Mouse (Mus musculus) gastrocnemius, adult 18-20 months (tissue): ENCODE measurements around the gene Sp140. TPM values are rescaled to one million over a fixed set of nuclear protein-coding genes. Genes with fewer than 3 reads are reported as not detected.
"Not testable (repeated sequence)": the region's sequence is repeated elsewhere in the genome, so short reads cannot be mapped to it uniquely, and the experiment has no call there.

ENCODE experiments used
- DNase-seq: peaks from one replicate; pipeline ENCODE4 v3.0.0; 2021; ENCODE audit warnings: low spot score
- total RNA-seq, 2 experiments: library from RNA; stranded (reverse); gene quantifications; 2 replicates each; pipeline ENCODE4 v1.2.3; 2021

The Sp140 gene
- total RNA-seq, 2 experiments from 2014 or later = 0.73 to 1.4 TPM

DNA sequence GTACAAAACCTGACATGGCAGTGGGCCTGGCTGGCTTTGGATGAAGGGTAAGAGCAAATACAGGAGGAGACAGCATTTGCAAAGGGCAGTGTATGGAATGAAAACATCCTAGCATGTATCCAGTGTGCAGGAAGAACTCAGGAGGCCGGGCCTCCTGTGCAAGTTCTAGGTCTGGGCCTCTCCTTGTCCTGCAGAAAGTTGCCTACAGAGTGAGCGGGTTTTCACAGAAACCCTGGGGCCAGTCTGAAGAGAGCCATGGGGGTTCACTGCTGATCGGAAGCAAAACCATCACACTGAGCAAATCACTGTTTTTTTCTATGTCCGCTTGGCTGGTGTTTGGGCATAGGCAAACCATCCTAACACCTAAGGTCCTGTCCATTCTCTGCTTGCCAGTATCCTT is 38.0 kb downstream of the Sp140 start:
- DNase-seq = not testable (repeated sequence)

DNA sequence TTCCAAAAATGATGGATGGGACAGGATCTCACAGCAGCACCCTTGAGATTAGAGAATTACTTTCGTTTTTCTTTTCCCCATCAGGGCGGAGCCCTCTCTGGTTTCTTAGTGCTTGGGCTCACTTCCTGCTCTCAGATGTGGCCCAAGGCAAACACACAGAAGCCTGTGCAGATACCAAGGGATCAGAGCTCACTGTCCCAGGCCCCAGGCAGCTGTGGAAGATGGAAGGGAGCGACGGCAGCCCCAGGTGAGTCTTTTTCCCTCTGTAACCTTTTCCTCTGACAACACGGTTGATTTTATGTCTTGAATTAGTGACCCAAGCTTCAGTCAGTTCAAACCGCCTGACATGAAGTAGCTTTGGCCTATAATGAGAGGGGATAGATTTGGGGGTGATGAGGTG is 49.7 kb downstream of the Sp140 start, which contains the start of gene Sp100:
Gene Sp100, plus strand, starts transcription at position 108 of the 400 bp plus-strand sequence.
- DNase-seq = not testable (repeated sequence)

DNA sequence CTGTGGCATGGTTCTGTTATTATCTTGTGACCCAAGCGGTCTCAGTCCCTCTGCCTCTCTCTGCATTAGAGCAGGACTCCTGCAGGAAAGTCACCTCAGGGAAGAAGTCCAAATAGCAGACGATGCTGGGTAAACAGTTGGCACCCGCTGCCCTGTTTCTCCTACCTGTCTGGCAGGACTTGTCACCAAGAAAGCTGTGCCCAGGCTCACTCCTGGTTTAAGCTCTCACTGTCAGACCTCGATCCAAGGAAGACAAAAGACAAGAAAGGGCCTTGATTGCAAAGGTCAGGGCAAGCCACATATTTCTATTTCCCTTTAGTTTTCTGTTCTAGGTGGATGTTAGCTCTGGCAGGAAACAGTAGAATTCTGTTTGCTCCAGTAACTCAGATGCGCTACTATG is 50.3 kb downstream of the Sp140 start:
- not testable (repeated sequence) for DNase-seq

DNA sequence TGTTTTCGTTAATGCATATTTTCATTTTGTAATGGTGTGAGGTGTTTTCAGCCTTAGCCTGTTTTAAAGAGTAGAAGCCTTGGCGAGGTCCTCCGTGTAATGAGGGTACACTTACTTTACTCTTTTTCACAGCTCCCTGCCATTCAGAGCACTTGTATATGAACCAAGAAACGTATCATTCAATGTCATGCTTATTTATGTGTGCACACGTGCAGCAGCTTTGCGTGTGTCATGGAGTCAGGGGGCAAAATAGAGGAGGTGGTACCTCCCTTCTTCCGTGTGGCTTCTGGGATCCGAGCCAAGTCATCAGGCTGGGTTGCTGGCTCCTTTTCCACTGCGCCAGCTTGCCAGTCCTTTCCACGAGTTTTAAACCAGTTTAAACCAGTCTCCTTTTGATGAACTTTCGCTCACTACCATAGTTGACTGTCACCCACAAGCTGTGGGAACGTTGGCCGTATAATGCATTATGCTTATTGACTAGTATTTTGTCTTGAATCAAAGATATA is 51.6 kb downstream of the Sp140 start:
- DNase-seq = not testable (repeated sequence)

- not testable (repeated sequence) for DNase-seq
These were observed 57.0 kb downstream of the Sp140 start for GRCm38 (mm10) chr1:85657211-85657610.

DNA sequence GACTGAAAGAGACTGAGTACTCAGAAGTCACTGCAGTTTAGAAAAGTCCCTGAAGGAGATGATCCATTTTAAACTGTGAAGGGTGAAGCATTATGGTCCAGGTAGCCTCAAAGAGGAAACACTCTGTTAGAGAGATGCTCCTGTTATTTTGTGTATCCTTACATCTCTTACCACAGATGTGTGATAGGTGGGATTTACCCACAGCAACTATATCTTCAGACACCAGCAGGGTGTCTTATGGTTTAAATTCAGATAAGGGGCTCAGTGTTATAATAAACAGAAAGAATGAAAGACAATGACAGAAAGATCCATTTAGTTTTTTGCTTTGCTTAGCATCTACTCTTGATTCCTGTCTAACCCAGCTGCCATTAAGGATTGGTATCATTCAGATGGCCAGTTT is 64.1 kb downstream of the Sp140 start:
- no peak for DNase-seq

- no peak for DNase-seq
These were observed 80.0 kb downstream of the Sp140 start for GRCm38 (mm10) chr1:85680226-85680625.

- no peak for DNase-seq
These were observed 86.5 kb downstream of the Sp140 start for GRCm38 (mm10) chr1:85686666-85687065.

GRCm38 (mm10) chr1:85687346-85687745 is 87.2 kb downstream of the Sp140 start:
- DNase-seq = no peak

GRCm38 (mm10) chr1:85690544-85690943 is 90.4 kb downstream of the Sp140 start:
- no peak for DNase-seq

DNA sequence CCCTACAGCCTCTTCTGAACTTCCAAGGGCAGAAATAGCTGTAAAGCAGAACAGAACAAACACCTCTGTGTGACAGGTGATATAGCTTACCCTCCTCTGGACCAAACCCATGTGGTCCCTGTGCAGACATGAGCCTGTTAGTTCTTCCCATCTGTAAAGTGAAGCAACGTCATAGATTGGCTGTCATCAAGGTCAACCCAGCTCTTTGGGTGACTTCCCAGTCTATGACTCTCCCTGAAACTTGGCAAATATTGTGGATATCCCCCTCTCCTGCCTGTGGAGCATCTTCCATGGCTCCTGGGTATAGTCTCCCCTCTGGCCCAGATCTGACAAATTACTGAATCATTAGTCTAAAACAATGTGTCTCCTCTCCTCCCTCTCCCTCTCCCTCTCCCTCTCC is 92.1 kb downstream of the Sp140 start:
- DNase-seq = no peak

DNA sequence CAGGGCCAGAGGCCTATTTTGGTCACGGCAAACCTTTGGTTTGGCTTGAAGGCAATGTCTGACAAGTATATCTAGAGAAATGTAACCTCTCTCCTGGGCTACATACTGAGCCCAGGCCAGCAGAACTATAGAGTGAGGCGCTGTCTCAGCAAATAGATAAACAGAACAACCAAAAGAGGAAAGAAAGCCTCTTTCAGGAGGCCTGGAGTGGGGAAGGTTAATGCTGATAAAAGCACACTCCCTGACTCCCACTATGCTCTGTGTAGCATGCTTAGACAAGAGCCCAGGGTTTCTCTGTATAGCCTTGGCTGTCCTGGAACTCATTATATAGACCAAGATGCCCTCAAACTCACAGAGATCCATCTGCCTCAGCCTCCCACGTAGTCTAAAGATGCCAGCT is 93.1 kb downstream of the Sp140 start:
- DNase-seq = no peak

Other genes starting within 250 kb of the Sp140 start
- not detected for gene G530012D18Rik, start 24.7 kb upstream of the Sp140 start, total RNA-seq
- gene Sp110, start 1.6 kb upstream of the Sp140 start, total RNA-seq = 1 to 10 TPM in 1 of 2 experiments, under 1 TPM in 1; 0.55 to 1.3 TPM
- gene Sp100, start 49.6 kb downstream of the Sp140 start, total RNA-seq = 1 to 10 TPM; 3.9 to 5.3 TPM
- gene A630001G21Rik, start 178.3 kb downstream of the Sp140 start, total RNA-seq = under 1 TPM in 1 of 2 experiments, not detected in 1; 0.55 TPM
- 100 to 1,000 TPM; 169 to 186 TPM for gene Cab39, start 193.1 kb downstream of the Sp140 start, total RNA-seq